Mouse (Mus musculus): ENCODE measurements around the gene Tmem178. TPM values are rescaled to one million over a fixed set of nuclear protein-coding genes. Genes with fewer than 3 reads are reported as not detected.

The Tmem178 gene
- total RNA-seq, 2 experiments from 2014 or later: 101 to 111 TPM

DNA sequence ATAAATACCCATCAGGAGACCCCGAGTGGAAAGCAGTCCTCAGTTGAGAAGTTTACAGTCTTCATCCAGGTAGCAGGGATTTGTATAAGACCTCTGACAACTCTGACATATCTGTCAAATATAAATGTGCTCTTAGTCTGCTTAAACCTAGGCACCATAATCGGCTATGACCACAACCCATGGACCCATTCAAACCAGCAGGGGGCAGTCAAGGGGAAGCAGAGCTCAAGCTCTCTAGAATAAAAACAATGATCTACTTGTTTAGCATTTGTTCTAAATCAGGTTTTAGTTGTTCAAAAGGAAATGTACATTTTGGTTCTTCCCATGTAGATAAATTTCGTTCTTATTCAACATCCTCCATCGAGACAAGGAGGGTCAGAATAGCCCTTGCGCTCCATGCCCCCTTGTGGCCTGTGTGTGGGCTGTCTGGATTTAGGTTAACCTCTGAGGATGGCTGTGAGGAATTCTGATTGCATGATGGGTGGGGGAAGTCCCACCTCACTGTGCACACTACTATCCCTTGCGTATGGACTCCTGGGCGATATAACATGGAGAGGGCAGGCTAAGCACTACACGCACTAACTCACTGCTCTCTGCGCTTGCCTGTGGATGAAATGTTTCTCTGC is 101.2 kb downstream of the Tmem178 start:
- TF ChIP-seq CTCF (conservative IDR thresholded peaks at IDR 0.05): peak; percentile 81
- DNase-seq (ENCODE audit: low spot score in 2 of 2): peak in 1 of 2 experiments; percentile 54
- no peak overlapping the region for H3K27ac ChIP-seq
- H3K4me3 ChIP-seq: no peak overlapping the region

DNA sequence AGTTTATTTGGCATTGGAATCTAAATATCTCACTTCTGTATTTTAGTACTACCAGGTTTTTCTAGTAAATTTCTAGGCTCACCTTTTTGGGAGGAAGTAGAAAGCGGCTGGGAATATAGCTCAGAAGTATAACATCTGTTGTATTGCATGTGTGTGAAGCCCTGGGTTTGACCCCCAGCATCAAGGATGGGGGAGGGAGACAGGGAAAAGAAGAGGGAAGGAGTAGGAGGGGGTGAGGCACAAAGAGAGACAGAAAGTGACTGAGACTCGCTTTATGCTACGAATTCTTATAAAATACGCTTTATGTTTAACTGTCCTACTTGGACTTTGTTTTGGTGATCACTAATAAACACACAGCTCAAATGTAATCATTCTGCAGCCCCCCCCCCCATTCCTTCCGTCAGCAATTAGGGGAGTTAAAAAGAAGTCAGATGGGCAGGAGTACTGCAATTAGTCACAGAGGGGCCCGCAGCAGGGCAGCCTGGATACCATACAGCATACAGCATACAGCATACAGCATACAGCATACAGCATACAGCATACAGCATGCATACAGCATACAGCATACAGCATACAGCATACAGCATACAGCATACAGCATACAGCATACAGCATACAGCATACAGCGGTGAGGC is 103.6 kb downstream of the Tmem178 start:
- TF ChIP-seq CTCF (conservative IDR thresholded peaks at IDR 0.05): no peak
- no peak overlapping the region for H3K27ac ChIP-seq
- H3K4me3 ChIP-seq: no peak overlapping the region
- no peak for DNase-seq (ENCODE audit: low spot score in 2 of 2)

Other genes with a start within 250 kb of the Tmem178 start
- gene Map4k3, start 216.1 kb upstream of the Tmem178 start, total RNA-seq (2021): 10 to 100 TPM; 92.9 to 94.1 TPM
- 1 to 10 TPM; 8.4 to 8.6 TPM for gene Thumpd2, start 120.5 kb downstream of the Tmem178 start, total RNA-seq (2021)